ENCODE assay signal across 15 mouse cellular contexts in the genomic region with DNA sequence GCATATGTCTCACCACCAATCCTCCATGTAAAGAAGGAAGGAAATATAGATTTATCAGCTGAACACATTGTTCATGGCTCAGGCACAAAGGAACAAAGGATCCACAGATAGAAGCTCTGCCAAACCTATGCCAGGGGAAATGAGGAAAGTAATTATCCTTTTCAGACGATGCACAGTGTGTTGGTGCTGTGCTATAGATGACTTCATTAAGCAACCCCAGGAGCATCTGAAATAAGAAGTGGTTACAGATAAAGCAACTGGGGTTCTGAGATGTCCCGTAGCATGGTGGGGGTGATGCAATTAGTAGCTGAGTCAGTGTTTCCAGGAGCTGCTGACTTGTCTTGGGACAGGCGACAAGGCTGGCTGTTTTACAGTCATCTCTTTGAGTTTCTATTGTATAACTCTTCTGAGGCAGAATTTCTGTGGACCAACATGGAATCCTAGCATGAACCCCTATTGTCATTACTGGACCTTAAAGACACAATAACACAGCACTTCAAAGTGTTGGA.
"Had no signal": no experiment of that assay in that cellular context is flagged by ENCODE, and none has a peak within 500 bp of the region (broad histone marks: within the 10 kb centered on the region; RNA-seq: fewer than 3 reads in every experiment).

No protein-coding gene starts in this region.

- H3K9ac ChIP-seq: kidney, embryonic 15.5 days; liver, embryonic 13.5 days; midbrain, embryonic 12.5 days had no signal

- DNase-seq: kidney, adult 8-10 months; kidney, postnatal 10 days; kidney, postnatal 36 days; layer of hippocampus, postnatal 36 days; liver, embryonic 13.5 days; lung, adult 2 months; lung, postnatal 14 days; lung, postnatal 4 days; right cerebral cortex, postnatal 25 days; thymus, adult 18-20 months; thymus, postnatal 36 days had no signal

- H3K27ac ChIP-seq: kidney, embryonic 15.5 days; left cerebral cortex, adult 2 months; liver, embryonic 13.5 days; midbrain, embryonic 12.5 days had no signal

- ATAC-seq: midbrain, embryonic 16.5 days had no signal

- H3K4me1 ChIP-seq: kidney, embryonic 15.5 days; liver, embryonic 13.5 days; midbrain, embryonic 12.5 days had no signal

- H3K36me3 ChIP-seq: kidney, embryonic 15.5 days; liver, embryonic 13.5 days; midbrain, embryonic 12.5 days had no signal

- H3K27me3 ChIP-seq: kidney, embryonic 15.5 days; liver, embryonic 13.5 days; midbrain, embryonic 12.5 days had no signal

- H3K4me2 ChIP-seq: kidney, embryonic 15.5 days; liver, embryonic 13.5 days; midbrain, embryonic 12.5 days had no signal

- H3K4me3 ChIP-seq: kidney, embryonic 15.5 days; left cerebral cortex, adult 2 months; liver, embryonic 13.5 days; midbrain, embryonic 12.5 days had no signal

- H3K9me3 ChIP-seq: kidney, embryonic 15.5 days; liver, embryonic 13.5 days; midbrain, embryonic 12.5 days had no signal
